Mouse (Mus musculus) hematopoietic stem cell, adult 5-6 weeks (primary cell): ENCODE measurements around the gene Tmem125. TPM values are rescaled to one million over a fixed set of nuclear protein-coding genes. Genes with fewer than 3 reads are reported as not detected.

Source experiments
- ATAC-seq, 2 experiments: fragments of 125-278 bp in 1 of 2; replicated peaks in 1 of 2; 2 replicates each; pipeline ENCODE4 v1.8.0; 2016 to 2017; ENCODE audit warnings: inconsistent platforms in 2 of 2, mild to moderate bottlenecking in 2 of 2, moderate number of reproducible peaks in 2 of 2, low read depth in 1 of 2, moderate TSS enrichment in 1 of 2; ENCODE audit not compliant: low FRiP score in 2 of 2, poor library complexity in 2 of 2, severe bottlenecking in 2 of 2, insufficient read depth in 1 of 2, low TSS enrichment in 1 of 2
- total RNA-seq: library from RNA; stranded (forward); fragments of 172-1452, 232-1000 nt; gene quantifications from 2 replicates; pipeline ENCODE4 v1.2.3, GENCODE M21; 2017

Gene Tmem125
- total RNA-seq, 1 experiment from 2014 or later, result not detected

DNA sequence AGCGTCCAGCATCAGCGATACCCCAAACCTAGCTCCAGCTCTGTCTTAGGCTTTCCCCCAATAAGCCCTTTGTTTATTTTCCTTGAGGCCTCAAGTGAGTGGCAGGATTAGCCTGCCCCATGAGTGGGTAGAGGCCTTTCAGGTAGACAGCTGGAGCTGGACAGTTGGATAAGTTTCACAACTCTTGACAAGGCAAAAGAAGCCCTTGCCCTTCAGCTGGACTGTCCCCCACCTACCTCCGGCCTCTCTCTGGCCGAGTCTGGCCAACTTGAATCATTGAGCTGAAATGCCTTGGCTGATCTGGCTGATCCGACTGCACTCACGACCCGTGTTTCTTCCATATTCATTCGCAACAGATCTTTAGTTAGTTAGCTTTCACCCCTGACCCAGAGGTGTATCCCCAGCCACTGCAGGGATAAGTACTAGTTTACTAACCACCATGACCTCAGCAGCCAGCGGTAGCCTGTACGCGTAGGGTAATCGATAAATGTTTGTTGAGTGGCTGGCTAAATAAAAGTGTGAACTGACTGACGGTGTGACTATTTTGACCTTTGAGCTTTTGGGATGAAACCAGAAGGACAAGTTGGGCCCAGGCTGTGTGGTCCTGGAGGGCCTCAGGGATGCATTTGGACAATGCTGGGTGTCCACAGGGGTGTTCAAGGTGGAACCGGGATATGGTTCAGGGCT is 740 bp upstream of the Tmem125 start:
- ATAC-seq, result no peak

DNA sequence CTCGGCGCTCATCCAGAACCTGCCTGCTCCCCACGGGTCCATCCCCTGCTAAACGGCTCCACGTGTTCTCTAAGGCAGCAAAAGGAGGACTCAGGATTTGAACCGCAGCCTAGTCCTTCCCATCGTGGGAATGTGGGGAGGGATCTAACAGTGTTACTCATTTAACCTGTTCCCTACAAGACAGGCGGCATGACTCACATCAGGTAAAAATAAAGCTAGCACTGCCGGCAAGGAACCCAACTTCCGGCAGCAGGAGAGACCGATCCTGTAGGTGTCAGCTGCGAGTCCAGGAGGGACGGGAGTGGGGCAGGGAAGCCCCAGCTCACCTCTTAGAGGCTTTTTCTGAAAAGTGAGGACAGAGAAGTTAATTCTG is 700 bp downstream of the Tmem125 start:
- ATAC-seq, result no peak; a peak in 1 of 4 replicates

DNA sequence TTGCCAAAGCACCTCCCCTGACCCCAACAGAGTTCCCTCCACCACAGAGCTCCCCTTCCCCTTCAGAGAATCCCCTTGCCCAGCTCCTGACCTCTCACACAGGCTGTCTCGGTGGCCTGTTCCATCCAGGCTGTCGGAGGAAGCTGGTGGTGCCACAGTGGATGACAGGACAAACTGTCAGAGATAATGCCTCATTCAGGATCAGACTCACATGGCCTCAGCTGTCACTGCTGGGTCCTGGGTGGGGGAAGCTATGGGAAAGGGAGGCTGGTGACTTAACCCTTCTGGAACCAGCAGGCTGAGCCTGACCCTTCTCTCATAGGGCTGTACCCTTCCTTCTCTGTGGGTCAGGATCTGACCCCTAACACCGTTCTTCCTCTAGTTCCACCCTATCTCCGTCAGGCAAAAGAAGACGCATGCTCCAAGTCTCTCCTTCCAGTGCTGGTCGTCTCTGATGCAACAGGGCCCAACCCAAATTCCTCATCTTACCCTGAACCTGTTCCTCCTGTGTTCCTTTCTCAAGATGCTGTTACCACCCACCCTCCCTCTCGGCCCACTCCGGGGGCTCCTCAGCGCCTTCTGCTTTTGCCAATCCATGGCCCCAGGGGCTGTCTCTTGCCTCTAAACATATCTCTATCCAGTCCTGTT is 1.2 kb downstream of the Tmem125 start:
- ATAC-seq, result no peak

DNA sequence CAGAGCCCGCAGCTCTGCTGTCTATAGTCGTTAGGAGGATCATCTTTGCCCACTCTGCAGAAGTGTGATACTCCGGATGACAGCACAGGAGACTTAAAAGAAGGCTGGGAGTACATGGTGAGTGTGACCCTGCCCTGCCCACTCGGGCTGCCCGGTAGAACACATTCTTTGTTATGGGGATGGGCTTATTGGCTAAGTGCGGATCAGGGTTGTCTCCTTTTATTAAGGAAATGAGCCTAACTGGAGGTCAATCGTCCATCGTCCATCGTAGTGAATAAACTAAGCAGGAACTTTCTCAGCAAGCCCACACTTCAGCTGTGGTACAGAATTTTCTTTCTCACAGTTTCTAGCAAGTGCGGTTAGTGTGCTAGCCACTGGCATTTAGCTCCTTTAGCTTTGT is 3.9 kb downstream of the Tmem125 start:
- no peak for ATAC-seq

DNA sequence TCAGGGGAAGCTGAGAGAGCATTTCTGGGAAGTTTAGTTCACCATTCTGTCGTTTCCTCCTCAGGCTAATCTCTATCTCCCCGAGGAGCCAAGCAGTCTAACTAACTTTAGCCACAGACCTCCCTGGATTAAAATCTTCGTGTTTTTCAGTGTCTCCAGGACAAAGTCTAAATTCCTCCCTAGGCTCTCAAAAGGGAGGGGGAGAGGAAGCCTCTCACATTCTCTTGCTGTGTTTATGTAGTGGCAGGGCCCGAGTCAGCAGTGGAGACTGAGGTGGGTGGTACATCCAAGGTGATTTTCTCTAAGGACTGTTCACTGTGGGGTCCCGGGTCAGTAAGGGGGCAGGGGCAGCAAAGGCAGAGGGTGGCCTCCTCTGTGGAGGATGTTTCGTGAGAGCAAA is 6.0 kb downstream of the Tmem125 start:
- ATAC-seq, result no peak

DNA sequence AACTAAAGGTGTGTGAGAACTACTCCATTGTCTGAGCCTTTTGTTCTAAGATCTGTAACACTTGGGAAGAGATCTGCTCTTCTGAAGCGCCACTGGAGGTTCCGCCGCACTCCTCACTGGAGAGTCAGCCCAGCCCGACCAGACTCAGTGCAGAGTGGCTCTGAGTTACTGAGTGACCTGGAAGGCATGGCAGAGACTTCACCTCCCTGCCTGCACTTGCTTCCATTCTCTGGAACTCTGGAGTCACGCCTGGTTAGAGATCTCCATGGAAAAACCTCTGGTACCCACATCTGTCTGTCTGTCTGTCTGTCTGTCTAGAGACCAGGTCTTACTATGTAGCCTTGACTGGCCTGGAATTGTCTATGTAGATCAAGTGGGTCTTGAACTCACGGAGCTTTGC is 8.2 kb downstream of the Tmem125 start:
- ATAC-seq, result no peak

DNA sequence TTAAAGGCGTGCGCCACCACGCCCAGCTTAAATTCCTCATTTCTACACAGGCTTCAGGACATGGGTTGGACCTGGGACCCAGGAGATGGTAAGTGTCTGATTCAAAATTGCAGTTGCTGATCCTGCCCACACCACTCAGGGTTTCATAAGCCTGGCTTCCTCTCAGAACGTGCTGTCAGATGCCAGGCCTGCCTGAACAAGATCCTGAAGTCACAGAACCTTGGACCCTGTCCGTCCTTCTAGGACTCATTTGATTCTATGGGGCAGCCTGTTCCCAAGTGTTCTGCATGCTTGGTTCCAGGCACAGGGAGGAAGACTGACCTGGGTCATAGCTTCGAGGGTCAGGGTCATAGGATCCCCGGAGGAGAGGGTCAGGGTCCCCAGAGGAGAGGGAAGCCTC is 10.2 kb downstream of the Tmem125 start:
- peak in 1 of 2 experiments; percentile 38; a peak in 1 of 4 replicates for ATAC-seq

DNA sequence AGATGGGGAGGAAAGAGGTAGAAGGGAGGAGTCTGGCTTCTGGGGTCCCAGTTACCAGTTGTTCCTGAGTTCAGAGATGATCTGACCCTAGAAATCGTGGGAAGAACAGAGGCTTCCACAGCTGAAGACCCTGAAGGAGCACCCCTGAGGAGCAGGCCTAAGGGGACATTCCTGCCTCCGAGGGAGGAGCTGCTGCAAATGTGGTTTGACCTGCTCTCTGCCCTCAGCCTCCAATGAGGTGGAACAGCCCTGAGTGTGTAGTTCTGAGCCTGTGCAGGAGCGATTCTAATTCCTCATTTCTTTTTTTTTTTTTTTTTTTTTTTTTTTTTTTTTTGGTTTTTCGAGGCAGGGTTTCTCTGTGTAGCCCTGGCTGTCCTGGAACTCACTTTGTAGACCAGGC is 10.7 kb downstream of the Tmem125 start:
- no peak for ATAC-seq

DNA sequence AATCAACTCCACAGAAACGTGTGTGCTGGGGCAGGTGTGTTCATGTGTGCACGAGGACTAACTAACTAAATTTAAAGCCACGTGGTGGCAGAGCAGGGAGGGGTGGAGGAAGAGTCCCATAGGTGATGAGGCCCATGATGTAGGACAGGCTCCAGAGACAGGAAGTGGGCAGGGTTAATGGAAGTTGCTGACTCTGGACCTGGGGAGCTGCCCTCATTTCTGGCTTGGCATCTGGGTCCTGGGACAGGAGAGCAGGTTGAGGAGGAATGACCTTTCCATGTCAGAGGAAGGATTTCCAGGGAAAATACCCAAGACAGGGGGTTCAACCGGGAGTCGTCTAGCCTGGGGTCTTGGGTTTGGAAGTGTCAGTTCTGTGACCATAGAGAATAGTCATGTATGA is 11.2 kb downstream of the Tmem125 start:
- ATAC-seq, result no peak

DNA sequence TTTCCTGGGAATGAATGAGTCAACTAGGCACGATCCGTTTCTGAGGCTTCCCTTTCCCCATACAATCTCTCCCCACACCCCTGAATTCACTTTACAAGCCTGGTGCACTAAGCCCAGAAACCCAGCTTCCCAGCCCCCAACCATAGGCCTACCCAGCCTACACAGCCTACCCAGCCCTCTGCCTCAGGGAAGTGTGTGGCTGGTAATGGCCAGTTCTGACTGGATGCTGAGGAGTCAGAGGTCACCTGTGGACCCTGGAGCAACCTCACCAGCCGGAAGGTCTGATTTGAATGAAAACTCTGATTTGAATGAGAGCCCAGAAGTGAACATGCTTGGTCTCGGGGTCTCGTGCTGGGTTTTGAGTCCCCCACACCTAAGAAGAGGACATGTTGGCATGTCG is 16.1 kb downstream of the Tmem125 start:
- no peak for ATAC-seq

DNA sequence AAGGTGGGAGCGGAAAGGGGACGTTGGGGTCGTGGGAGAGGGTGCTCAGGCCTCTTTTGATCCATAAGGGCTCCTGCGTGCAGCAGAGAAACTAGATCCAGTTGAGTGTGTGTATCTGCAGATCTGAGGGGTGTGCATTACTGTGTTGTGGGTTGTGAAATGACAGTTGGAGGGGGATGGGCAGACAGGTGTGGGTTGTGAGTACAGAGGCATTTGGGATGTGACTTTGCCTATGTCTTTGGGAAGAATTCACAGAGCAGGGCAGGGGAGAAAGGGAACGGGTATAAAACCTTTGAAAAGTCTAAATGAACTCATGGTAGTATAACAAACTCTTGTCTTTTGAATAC is 16.5 kb downstream of the Tmem125 start:
- ATAC-seq, result no peak

DNA sequence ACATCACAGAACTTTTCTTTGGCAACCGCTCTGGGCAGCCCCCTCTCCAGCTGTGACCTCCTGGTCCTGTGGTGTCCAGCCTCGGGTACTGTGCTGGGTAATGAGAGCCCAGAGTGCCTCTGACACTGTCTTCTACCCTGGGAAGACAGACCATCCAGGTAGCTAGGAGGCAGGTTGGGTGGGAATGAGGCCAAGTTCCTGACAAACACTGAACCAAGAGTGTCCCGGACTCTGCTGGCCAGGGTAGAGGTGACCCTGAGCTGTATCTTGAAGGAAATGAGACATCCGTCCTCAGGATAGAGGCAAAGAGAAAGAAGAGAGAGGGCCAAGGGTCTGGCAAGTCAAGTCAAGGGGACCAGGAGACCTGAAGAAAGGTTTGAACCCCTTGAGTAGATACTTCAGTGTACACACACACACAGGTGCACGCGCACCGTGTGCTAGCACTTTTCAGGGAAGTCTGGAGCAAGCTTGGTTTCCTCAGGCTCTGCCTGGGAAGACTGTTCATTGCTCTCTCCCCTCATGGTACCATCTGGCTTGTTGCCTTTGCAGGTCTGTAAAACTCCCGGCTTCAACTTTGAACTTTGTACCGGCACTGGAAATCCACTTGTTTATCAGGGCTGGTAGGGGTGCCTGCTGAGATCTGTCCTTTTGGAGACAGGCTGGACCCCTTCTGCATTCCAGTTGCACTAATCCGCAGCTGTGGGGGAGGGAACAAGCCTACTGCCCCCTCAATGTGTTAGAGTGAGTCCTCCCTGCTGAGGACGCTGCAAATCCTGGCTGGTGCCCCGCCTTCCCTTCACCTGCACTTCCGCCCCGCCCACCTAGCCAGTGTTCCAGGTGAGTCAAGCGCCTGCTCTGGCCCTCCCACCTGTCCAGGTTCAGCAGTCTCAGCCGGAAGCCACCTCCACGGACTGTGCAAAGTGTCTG is 17.2 kb downstream of the Tmem125 start, which contains the start of gene 2610528J11Rik:
TSS of gene 2610528J11Rik (plus strand) at position 592 of the 927 bp plus-strand sequence.
- ATAC-seq, result no peak

DNA sequence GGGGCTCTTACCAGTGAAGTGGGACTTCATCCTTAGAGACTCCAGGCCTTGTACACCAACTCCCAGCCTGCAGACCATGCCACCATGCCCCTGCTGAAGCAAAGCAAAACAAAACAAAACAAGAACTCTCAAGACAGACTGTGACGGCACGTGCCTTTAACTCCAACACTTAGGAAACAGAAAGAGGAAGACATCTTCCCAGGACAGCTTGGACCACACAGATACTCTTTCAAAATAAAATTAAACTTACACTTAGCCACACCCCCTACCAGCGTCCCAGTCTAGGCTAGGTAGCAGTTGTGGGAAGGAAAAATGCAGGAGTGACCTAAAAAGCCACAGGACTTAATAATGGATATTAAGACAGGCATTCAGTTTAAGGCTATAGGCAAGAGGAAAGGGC is 18.1 kb downstream of the Tmem125 start:
- ATAC-seq, result no peak

DNA sequence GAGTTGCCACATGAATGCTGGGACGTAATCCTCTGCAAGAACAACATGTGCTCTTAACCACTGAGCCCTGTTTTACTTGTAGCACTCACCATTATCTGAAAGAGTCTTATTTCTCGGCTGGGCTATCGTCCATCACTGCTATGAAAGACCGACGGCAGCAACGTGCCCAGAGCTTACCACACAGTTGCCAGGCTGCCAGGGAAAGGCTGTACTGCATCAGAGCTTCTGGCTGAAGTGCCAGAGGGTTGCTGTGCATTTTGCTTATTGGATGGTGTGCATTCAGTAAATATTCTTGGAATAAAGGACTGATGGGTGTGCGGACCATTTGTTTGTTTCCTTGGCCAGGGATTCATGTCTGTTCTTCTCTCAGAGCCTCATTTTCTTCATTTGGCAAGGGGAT is 19.9 kb downstream of the Tmem125 start:
- ATAC-seq, result no peak

DNA sequence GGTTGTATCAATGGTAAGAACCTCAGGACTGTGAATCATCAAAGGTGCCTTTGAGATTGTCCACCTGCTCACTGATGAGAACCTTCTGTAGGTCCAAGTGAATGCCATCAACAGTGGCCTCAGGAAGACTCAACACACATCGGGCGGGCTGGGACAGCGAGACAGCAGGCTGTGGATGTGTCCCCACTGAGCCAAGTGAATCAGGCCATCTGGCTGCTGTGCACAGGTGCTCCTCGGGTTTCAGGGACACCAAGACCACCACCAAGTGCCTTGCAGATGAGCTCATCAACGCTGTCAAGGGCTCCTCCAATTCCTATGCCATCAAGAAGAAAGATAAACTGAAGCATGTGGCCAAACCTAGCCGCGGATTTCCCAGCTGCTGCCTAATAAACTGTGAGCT is 21.6 kb downstream of the Tmem125 start:
- no peak for ATAC-seq

DNA sequence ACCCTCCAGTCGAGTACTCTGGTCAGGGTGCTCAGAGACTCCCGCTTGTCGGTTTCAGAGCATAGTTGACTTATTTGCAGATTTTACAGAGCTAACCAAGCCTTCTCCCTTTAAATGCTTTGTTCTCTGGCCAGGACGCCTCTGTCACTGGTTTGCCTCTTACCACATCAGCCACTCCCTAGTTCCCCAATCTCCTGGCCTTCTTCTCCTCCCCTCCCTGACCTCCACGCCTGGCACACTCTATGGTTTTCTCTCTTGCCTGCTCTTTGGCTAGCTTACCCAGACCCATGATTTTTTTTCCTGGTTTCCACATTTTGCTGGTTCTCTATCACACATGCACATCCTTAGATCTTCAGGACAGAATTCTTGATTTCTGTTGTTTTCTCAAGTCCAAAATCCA is 25.6 kb downstream of the Tmem125 start:
- 0 out of 4 replicates have a peak, but pooled peaks of 1 of the 2 experiments have one; percentile 37 for ATAC-seq

DNA sequence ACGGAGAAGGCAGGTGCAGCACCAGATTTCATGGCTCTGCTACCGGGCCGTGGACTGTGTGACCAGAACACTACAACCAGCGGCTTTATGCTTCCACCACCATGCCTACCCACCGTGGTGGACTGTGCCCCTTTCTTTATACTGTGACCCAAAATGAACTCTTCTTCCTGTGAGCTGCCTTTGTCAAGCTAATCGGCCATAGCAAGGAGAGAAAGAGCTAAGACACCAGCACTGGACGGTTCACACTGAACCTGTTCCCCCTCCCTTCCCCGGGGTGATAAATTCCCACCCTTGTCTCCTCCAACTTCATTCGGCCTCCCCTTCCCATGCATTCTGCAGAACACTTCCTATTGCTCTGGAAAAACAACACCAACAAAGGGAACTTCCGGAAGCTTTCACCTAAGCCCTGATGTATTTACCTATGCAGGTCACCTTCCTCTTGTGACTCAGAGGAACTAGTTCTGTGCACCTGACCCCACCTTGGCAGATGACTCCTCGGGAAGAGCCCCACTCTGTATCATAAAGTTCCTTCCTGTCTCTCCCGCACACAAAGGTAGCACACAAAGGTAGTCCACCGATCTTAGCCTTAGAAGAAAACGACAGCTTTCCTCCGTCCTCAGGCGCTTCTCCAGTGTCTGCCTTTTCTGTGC is 26.2 kb downstream of the Tmem125 start:
- ATAC-seq, result no peak
